Mouse (Mus musculus) ES-E14 (cell line): ENCODE data around the gene Pdzd2. TPM values are rescaled to one million over a fixed set of nuclear protein-coding genes. Genes with fewer than 3 reads are reported as not detected.

Experiments
- DNase-seq: peaks from one replicate; pipeline ENCODE4 v3.0.0-alpha.2; 2013; ENCODE audit warnings: low read depth, low spot score
- H3K27ac ChIP-seq: 2 replicates; pipeline ENCODE4 v1.5.1; 2012; ENCODE audit warnings: low read depth, mild to moderate bottlenecking, low read length, moderate library complexity, mixed read lengths; ENCODE audit not compliant: poor library complexity, insufficient read depth, severe bottlenecking
- H3K36me3 ChIP-seq: 2 replicates; pipeline ENCODE4 v1.6.1; 2012; ENCODE audit warnings: mild to moderate bottlenecking, low read length, moderate library complexity, mixed read lengths; ENCODE audit not compliant: control insufficient read depth, poor library complexity, insufficient read depth, severe bottlenecking
- H3K4me1 ChIP-seq, 2 experiments: fragments of 150-350 bp in 1 of 2; sonication (generic) in 1 of 2; 2 replicates each; pipeline ENCODE4 v1.6.1; 2012; ENCODE audit warnings: low read length in 2 of 2, mild to moderate bottlenecking in 1 of 2, mixed read lengths in 1 of 2; ENCODE audit not compliant: control insufficient read depth in 2 of 2, insufficient read depth in 2 of 2, poor library complexity in 1 of 2
- H3K4me3 ChIP-seq, 2 experiments: fragments of 150-350 bp in 1 of 2; sonication (generic) in 1 of 2; 2 replicates each; pipeline ENCODE4 v1.5.1; 2012; ENCODE audit warnings: low read length in 2 of 2, low read depth in 1 of 2, mild to moderate bottlenecking in 1 of 2, mixed read lengths in 1 of 2; ENCODE audit not compliant: insufficient read depth in 1 of 2, poor library complexity in 1 of 2, severe bottlenecking in 1 of 2
- H3K9ac ChIP-seq: 2 replicates; pipeline ENCODE4 v1.6.1; 2012; ENCODE audit warnings: low read depth, mild to moderate bottlenecking, low read length, mixed read lengths; ENCODE audit not compliant: poor library complexity, insufficient read depth, severe bottlenecking
- H3K9me3 ChIP-seq: fragments of 150-350 bp; sonication (generic); 2 replicates; pipeline ENCODE4 v1.6.1; 2012; ENCODE audit warnings: low read depth, mild to moderate bottlenecking, low read length; ENCODE audit not compliant: control insufficient read depth, insufficient read depth
- CHD2 ChIP-seq: IDR thresholded peaks from 2 replicates; pipeline ENCODE4 v1.6.1; 2014; ENCODE audit warnings: mild to moderate bottlenecking, low read depth, low read length, inconsistent platforms
- HCFC1 ChIP-seq: IDR thresholded peaks from 2 replicates; pipeline ENCODE4 v1.6.1; 2012; ENCODE audit warnings: low read length, inconsistent platforms, borderline replicate concordance; ENCODE audit not compliant: insufficient read depth
- MAFK ChIP-seq: IDR thresholded peaks from 2 replicates; pipeline ENCODE4 v1.6.1; 2014; ENCODE audit warnings: mild to moderate bottlenecking, low read depth, low read length, inconsistent platforms; ENCODE audit not compliant: insufficient read depth
- ZC3H11A ChIP-seq: IDR thresholded peaks from 2 replicates; pipeline ENCODE4 v1.6.1; 2012; ENCODE audit warnings: low read depth, mild to moderate bottlenecking, inconsistent platforms, low read length, borderline replicate concordance
- ZNF384 ChIP-seq: IDR thresholded peaks from 2 replicates; pipeline ENCODE4 v1.6.1; 2012; ENCODE audit warnings: low read depth, low read length, inconsistent platforms
- in situ Hi-C, 2 experiments: fragments of 600-800 bp; cut with MboI; formaldehyde crosslinking; loops; one replicate each; pipeline ENCODE4 v1.15.1; 2025; ENCODE audit warnings: low sequenced_read_pairs in 2 of 2, inconsistent platforms in 1 of 2; ENCODE audit not compliant: unreplicated experiment in 2 of 2
- total RNA-seq: library from RNA; depleted of rRNA; stranded (reverse); fragments of 300-350 nt; gene quantifications from 2 replicates; pipeline ENCODE4 v1.2.3, GENCODE M21; 2012

Gene Pdzd2
- total RNA-seq, 1 experiment = 6.3 TPM

DNA sequence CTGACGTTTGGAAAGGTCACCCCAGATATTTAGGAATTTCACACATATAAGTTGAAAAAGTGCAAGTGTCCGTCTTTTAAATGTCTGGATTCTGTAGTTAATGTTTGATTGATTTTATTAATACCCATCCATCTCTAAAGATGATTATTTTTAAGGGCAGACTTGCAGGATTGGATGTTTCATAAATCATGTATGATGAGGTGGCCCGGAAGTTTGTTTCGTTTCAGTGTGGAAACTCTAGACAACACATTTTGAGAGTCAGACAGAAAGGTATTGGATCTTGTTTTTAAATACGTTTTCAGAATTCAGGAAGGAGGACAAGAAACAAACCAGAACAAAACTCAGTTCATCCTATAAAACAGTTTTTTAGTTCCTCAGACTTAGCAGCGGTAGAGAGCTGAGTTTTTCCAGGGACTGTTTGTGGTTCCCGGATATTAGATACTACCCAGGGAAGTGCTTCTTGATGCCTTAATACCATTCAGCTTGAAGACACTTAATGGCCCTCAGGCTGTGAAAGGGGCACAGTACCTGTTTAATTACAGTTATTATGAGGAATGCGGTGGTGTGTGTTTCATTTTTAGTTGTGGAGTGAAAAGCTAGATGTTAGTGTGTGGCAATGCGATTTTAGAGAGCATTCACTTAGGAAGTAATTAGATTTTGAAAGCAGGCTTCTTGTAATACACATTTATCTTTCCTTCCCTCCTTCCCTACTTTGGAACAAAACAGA lies 416.9 kb downstream of the Pdzd2 start:
- no peaks in the 10 kb centered on the region for H3K4me1 ChIP-seq
- no peaks in the 10 kb centered on the region for H3K9me3 ChIP-seq
- peak overlapping the region; percentile 78 to 87 for H3K4me3 ChIP-seq
- H3K9ac ChIP-seq = peak overlapping the region; percentile 94
- in situ Hi-C loops = no loop called here
- TF ChIP-seq HCFC1 (no peak), ZC3H11A (no peak), ZNF384 (no peak), MAFK (no peak), CHD2 (no peak)
- peaks cover 2% of the 10 kb centered on the region; the same call in 1 of the 2 replicates for H3K36me3 ChIP-seq
- DNase-seq = no peak
- no peak overlapping the region for H3K27ac ChIP-seq

DNA sequence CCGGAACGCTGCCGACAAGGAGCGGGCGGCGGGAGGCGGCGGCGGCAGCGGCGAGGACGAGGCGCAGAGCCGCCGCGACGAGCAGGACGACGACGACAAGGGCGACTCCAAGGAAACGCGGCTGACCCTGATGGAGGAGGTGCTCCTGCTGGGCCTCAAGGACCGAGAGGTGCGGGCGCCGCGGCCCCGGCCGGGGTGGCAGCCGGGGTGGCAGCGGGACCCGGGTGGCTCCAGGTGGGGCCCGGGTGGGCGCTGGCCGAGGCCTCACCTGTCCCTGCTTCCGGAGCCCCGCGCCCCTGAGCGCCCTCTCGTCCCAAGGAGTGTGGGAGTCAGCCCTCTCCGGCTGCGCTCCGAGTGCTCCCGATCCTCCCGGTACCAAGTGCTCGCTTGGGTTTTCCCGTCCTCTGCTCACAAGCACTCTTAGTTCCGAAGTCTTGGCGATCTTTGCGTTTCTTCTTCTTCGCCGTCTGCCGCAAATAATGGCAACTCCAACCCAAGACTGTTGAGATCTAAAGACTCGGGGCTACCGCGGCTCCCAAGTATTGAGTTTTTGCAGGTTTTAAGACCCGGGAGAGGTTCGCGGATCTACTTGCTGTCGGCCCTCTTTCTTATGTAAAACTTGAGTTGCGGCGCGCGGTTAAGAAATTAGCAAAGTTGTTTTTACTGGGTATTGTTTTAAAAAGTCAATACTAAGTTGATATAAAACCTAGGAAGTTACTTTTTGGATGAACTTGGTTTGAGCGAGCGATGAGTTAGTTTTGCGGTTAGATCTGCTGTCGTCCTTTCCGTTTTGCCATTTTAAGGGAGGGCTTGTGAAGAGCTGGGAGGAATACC lies 417.7 kb downstream of the Pdzd2 start, which contains the start of gene 1810049J17Rik:
TSS of gene 1810049J17Rik (minus strand) at position 112 of the 834 bp plus-strand sequence.
- in situ Hi-C loops = no loop called here
- Histone ChIP-seq H3K9me3 (no peaks in the 10 kb centered on the region), H3K4me3 (peak within 1 kb of the TSS; percentile 78 to 87), H3K4me1 (no peaks in the 10 kb centered on the region), H3K27ac (peak within 1 kb of the TSS; percentile 33), H3K9ac (peak within 1 kb of the TSS; percentile 94), H3K36me3 (peaks cover 2% of the 10 kb centered on the region; the same call in 1 of the 2 replicates)
- no peak for TF ChIP-seq CHD2
- TF ChIP-seq ZC3H11A = no peak
- TF ChIP-seq HCFC1 = no peak
- no peak for TF ChIP-seq MAFK
- no peak for TF ChIP-seq ZNF384
- DNase-seq = no peak

DNA sequence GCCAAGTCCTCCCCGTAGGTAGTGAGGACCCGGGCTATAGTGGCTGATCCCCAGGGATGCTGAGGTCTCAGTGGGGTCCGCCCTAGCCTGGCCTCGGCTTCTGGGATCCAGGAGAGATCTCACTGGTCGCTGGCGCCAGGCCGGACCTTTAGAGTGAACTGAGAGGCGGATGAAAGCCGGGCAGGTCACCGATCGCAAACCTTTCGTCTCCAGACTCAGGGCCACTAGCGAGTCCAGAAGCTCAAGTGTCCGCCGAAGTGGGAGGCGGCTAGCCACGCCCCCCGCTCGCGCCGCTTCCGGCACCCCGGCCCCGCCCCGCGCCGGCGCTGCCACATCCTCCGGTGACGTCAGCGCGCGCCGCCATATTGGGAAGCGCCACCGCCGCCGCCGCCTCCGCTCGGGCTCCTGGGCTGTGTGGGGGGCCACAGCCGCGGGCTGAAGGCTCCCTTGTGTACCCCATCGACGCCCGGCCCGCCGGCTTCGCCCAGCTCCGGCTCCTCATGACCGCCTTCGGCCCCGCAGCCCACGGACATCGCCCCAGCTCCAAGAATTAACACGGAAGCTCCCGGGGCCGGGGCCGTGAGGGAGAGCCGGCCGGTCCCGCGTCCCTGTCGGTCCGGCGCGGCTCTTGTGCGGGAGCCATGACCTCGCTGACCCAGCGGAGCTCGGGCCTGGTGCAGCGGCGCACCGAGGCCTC lies 418.5 kb downstream of the Pdzd2 start, which contains the start of gene Golph3:
TSS of gene Golph3 (plus strand) at position 360 of the 697 bp plus-strand sequence.
- peak within 1 kb of the TSS; percentile 33 for H3K27ac ChIP-seq
- in situ Hi-C loops = no loop called here
- no peak for TF ChIP-seq ZNF384
- TF ChIP-seq MAFK = no peak
- TF ChIP-seq CHD2 = no peak
- no peak for TF ChIP-seq ZC3H11A
- TF ChIP-seq HCFC1 = no peak
- H3K4me1 ChIP-seq = no peaks in the 10 kb centered on the region
- no peaks in the 10 kb centered on the region for H3K9me3 ChIP-seq
- peaks cover 2% of the 10 kb centered on the region; the same call in 1 of the 2 replicates for H3K36me3 ChIP-seq
- peak within 1 kb of the TSS; percentile 94 for H3K9ac ChIP-seq
- DNase-seq = peak; percentile 76
- H3K4me3 ChIP-seq = peak within 1 kb of the TSS; percentile 78 to 87

DNA sequence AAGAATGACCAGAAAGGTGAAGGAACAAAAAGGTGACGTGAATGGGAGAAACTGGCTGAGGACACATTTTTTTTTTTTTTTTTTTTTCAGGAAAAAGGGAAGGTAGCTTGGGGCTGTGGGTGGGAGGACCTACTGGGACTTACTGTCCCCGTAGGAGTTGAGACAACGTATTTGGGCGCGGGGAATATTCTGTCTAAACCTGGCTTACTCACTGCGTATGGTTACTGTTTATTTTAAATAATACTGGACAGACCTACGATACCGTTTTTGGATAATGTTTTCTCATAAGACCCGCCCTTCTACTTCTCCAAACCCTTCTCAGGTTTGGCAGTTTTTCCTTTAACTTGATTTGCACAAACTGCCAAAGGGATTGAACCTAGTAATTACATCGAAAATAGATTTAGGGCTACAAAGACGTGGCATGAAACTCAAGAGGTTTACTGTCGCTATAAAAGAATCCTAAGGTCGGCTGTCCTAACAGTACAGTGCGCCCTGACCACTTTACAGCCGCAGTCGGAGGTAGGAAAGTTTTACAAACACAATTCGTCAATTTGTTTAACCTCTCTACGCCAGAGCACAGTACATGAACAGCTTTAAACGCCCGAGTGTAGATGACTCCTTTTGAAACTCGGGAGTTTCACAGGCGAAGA lies 419.2 kb downstream of the Pdzd2 start:
- no peaks in the 10 kb centered on the region for H3K4me1 ChIP-seq
- H3K4me3 ChIP-seq = peak overlapping the region; percentile 78 to 87
- peak overlapping the region; percentile 80 for H3K9ac ChIP-seq
- no peak overlapping the region for H3K27ac ChIP-seq
- in situ Hi-C loops = no loop called here
- no peak for DNase-seq
- H3K36me3 ChIP-seq = peaks cover under 1% of the 10 kb centered on the region; the same call in 1 of the 2 replicates
- no peak for TF ChIP-seq HCFC1
- no peaks in the 10 kb centered on the region for H3K9me3 ChIP-seq
